Mouse (Mus musculus) spleen, postnatal 36 days (tissue): ENCODE results near the gene RPS10-NUDT3.
"Not testable (repeated sequence)": the region's sequence is repeated elsewhere in the genome, so short reads cannot be mapped to it uniquely, and the experiment has no call there.

Source experiments
- DNase-seq, 2 experiments: peaks; one replicate each; pipeline ENCODE4 v3.0.0; 2022; ENCODE audit warnings: low spot score in 2 of 2, mixed read lengths in 1 of 2

RPS10-NUDT3 gene

GRCm38 (mm10) chr17:27642491-27643062, 7.6 kb upstream of the RPS10-NUDT3 start:
- DNase-seq, result no peak

- DNase-seq, result not testable (repeated sequence)
Measured at GRCm38 (mm10) chr17:27639851-27640250, 4.8 kb upstream of the RPS10-NUDT3 start.

- no peak for DNase-seq
Measured at GRCm38 (mm10) chr17:27638921-27639332, 3.9 kb upstream of the RPS10-NUDT3 start.

GRCm38 (mm10) chr17:27637333-27637732, 2.3 kb upstream of the RPS10-NUDT3 start:
- DNase-seq, result no peak

- DNase-seq, result no peak
Measured at GRCm38 (mm10) chr17:27636132-27637020, 1.4 kb upstream of the RPS10-NUDT3 start, which contains the start of gene Rps10. Gene Rps10 (minus strand): TSS chr17:27636669.

GRCm38 (mm10) chr17:27635575-27635903, 517 bp upstream of the RPS10-NUDT3 start:
- DNase-seq, result not testable (repeated sequence)

- DNase-seq, result peak; percentile 68 to 73
Measured at GRCm38 (mm10) chr17:27629249-27630020, 5.6 kb downstream of the RPS10-NUDT3 start.

- no peak for DNase-seq
Measured at GRCm38 (mm10) chr17:27628376-27628775, 6.6 kb downstream of the RPS10-NUDT3 start.

- no peak for DNase-seq
Measured at GRCm38 (mm10) chr17:27627451-27627850, 7.6 kb downstream of the RPS10-NUDT3 start.

- no peak for DNase-seq
Measured at GRCm38 (mm10) chr17:27626681-27627080, 8.3 kb downstream of the RPS10-NUDT3 start.

- no peak for DNase-seq
Measured at GRCm38 (mm10) chr17:27625455-27626251, 9.4 kb downstream of the RPS10-NUDT3 start.

GRCm38 (mm10) chr17:27623360-27624326, 11.4 kb downstream of the RPS10-NUDT3 start, which contains the start of gene Nudt3:
Gene Nudt3 (minus strand): TSS chr17:27623495.
- DNase-seq, result peak; percentile 88 to 89

- DNase-seq, result peak; percentile 32 to 45
Measured at GRCm38 (mm10) chr17:27622611-27623359, 12.2 kb downstream of the RPS10-NUDT3 start.

- peak in 1 of 2 experiments; percentile 21 for DNase-seq
Measured at GRCm38 (mm10) chr17:27621705-27622531, 13.1 kb downstream of the RPS10-NUDT3 start.

- DNase-seq, result no peak
Measured at GRCm38 (mm10) chr17:27621161-27621560, 13.9 kb downstream of the RPS10-NUDT3 start.

GRCm38 (mm10) chr17:27615388-27615787, 19.6 kb downstream of the RPS10-NUDT3 start:
- DNase-seq, result no peak

GRCm38 (mm10) chr17:27613016-27613415, 22.0 kb downstream of the RPS10-NUDT3 start:
- DNase-seq, result no peak

GRCm38 (mm10) chr17:27611994-27612393, 23.0 kb downstream of the RPS10-NUDT3 start:
- no peak for DNase-seq

- no peak for DNase-seq
Measured at GRCm38 (mm10) chr17:27611519-27611884, 23.5 kb downstream of the RPS10-NUDT3 start.
